Mouse (Mus musculus): ENCODE measurements around the gene Fmo4. TPM values are rescaled to one million over a fixed set of nuclear protein-coding genes. Genes with fewer than 3 reads are reported as not detected.

Gene Fmo4
- 0.27 and 0.36 TPM in 2 replicates for polyA plus RNA-seq (2016; fragmentation: Nextera tagmentation; extraction: Ambion mirVana)

GRCm38 (mm10) chr1:162813836-162814156 is at the start of gene Fmo4:
TSS of gene Fmo4 (minus strand) at chr1:162813972.
- peak; percentile 12 for DNase-seq (ENCODE audit: low spot score)
- Histone ChIP-seq H3K27ac (0 out of 2 replicates have a peak within 1 kb of the TSS, but pooled peaks have one; percentile 45), H3K9me3 (no peaks in the 10 kb centered on the region), H3K4me1 (replicated peaks) (peaks cover 9% of the 10 kb centered on the region), H3K27me3 (ENCODE audit: insufficient read depth, poor library complexity, severe bottlenecking) (no peaks in the 10 kb centered on the region), H3K36me3 (no peaks in the 10 kb centered on the region), H3K4me3 (no peak within 1 kb of the TSS)
- 40% methylated on average over 8 of the region's 8 CpGs for WGBS

DNA sequence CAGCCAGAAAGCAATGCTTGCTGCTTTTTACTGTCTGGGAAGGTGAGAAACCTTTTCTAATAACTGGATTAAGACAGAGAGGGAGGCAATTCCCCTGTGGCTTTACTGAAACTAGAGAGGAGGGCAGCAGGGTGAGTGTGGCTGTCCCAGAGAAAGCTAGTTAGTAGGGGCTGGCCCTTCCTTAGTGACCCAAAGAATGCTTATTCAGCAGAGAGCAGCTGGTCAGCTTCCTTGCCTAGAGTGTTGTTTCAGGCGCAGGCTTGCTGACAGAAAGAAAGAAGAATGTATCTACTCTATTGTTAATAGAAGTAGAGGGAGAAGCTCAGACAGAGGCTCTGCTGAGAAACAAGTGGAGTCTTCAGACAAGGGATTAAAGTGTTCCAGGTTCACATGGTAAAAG is 48.6 kb upstream of the Fmo4 start:
- 23% methylated on average over 1 of the region's 1 CpGs for WGBS
- H3K4me3 ChIP-seq = no peak overlapping the region
- H3K4me1 ChIP-seq (replicated peaks) = peaks cover 31% of the 10 kb centered on the region
- H3K27me3 ChIP-seq (ENCODE audit: insufficient read depth, poor library complexity, severe bottlenecking) = no peaks in the 10 kb centered on the region
- no peaks in the 10 kb centered on the region for H3K9me3 ChIP-seq
- no peaks in the 10 kb centered on the region for H3K36me3 ChIP-seq
- no peak for DNase-seq (ENCODE audit: low spot score)
- H3K27ac ChIP-seq = peak overlapping the region; percentile 50

DNA sequence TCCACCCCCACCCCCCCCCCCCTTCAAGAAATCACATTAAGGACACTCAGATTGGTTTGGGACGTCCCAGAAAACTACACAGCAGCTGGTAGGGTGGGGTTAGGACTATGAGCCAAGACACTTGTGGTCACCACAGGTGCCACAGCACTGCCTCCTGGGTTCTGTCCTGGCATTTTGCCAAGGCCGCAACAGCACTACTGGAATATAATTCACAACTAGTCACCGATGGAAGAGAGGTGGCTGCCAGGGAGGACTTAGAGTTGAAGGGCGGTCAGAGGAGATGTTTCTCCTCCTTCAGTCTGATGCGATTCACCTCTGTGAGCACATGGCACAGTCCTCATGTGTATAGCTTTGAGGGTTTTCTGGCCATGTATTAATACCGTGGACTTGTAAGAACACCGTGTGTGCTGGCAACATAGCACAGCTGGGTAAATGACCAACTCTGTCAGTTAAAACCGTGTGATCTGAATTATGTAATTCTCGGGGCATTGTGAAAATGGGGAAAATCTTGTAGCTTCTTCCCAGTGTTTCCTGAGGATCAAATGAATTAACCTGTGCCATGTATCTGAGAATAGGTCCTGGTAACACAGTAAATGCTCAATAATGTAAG is 46.3 kb upstream of the Fmo4 start:
- H3K27me3 ChIP-seq (ENCODE audit: insufficient read depth, poor library complexity, severe bottlenecking) = no peaks in the 10 kb centered on the region
- no peaks in the 10 kb centered on the region for H3K9me3 ChIP-seq
- H3K27ac ChIP-seq = peak overlapping the region; percentile 83; the same call in 1 of the 2 replicates
- DNase-seq (ENCODE audit: low spot score) = no peak
- no peaks in the 10 kb centered on the region for H3K36me3 ChIP-seq
- H3K4me1 ChIP-seq (replicated peaks) = peaks cover 31% of the 10 kb centered on the region
- no peak overlapping the region for H3K4me3 ChIP-seq
- 90% methylated on average over 9 of the region's 9 CpGs for WGBS

DNA sequence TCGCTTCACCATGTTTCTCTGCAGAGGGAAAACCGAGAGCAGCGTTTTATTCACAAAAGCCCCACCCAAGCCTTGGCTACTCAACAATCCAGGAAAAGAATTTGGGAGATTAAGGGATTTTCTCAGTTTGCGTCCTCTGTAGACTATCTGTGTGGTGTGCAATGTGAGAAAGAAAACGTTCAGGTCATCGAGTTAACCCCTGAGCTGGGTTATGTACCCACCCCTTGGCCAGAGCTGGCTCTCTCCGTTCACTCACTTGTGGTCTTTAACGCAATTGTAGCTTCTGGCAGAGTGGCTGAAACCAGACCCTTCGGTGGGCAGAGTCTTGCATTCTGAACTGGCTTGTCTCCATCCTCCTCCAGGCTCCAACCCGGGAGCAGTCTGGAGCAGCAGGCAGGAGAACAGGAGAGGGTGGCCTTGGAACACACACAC is 45.8 kb upstream of the Fmo4 start:
- Histone ChIP-seq H3K9me3 (no peaks in the 10 kb centered on the region), H3K27me3 (ENCODE audit: insufficient read depth, poor library complexity, severe bottlenecking) (no peaks in the 10 kb centered on the region), H3K4me3 (no peak overlapping the region), H3K36me3 (no peaks in the 10 kb centered on the region), H3K27ac (peak overlapping the region; percentile 83), H3K4me1 (replicated peaks) (peaks cover 31% of the 10 kb centered on the region)
- 69% methylated on average over 10 of the region's 10 CpGs for WGBS
- no peak for DNase-seq (ENCODE audit: low spot score)

DNA sequence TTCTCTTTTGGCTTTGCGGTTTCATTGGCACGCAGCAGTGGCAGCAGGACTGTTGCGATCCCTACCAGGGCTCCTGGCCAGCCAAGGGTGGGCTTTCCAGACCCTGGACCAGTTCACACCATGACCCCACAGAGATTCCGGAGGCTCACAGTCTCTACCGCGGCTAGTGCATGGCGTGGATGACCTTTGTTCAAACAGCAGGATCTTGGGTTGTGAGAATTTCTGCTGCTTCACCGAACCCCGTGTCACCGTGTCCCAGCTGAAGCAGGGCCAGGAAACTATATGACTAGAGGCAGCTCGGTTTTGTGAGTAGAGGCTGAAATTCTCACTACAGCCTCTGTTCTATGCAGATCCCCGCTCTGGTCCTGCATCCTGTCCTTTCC is 45.0 kb upstream of the Fmo4 start:
- Histone ChIP-seq H3K36me3 (no peaks in the 10 kb centered on the region), H3K27ac (peak overlapping the region; percentile 83), H3K4me3 (no peak overlapping the region), H3K27me3 (ENCODE audit: insufficient read depth, poor library complexity, severe bottlenecking) (no peaks in the 10 kb centered on the region), H3K4me1 (replicated peaks) (peaks cover 31% of the 10 kb centered on the region), H3K9me3 (no peaks in the 10 kb centered on the region)
- DNase-seq (ENCODE audit: low spot score) = peak; percentile 23
- 60% methylated on average over 12 of the region's 12 CpGs for WGBS

GRCm38 (mm10) chr1:162857766-162858747 is 44.3 kb upstream of the Fmo4 start:
- peak overlapping the region; percentile 83 for H3K27ac ChIP-seq
- H3K4me1 ChIP-seq (replicated peaks) = peaks cover 31% of the 10 kb centered on the region
- H3K9me3 ChIP-seq = no peaks in the 10 kb centered on the region
- no peaks in the 10 kb centered on the region for H3K27me3 ChIP-seq (ENCODE audit: insufficient read depth, poor library complexity, severe bottlenecking)
- 69% methylated on average over 18 of the region's 18 CpGs for WGBS
- H3K36me3 ChIP-seq = no peaks in the 10 kb centered on the region
- H3K4me3 ChIP-seq = no peak overlapping the region
- DNase-seq (ENCODE audit: low spot score) = no peak

DNA sequence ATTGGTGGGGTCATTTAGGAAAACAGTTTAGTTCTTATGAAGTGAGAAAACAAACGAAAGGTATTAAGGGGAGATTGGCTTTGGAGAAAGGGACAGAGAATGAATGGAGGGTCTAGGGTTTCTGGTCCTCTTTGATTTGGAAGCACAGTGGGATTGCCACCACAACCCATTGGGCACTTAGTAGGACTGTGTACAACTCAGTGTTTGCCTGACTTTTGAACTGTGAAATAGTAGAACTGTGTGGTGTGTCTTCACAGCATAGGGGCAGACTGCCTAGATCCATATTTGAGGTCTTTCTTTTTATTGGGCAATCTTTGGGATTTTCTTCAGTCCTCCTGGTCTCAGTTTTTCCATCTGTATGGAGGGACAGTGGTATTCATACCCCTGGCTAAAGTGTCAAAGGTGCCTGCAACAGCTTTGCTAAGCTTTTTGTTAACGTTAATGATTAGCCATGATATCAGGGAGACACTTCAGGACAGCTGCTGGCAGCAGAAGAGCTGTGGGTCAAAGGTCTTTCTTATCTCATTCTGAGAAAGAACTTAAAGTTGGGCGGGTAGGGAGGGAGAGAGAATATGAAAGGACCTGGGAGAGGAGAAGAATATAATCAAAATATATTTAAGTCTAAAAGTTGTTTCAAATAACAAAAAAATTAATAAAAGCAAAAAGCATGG is 40.2 kb upstream of the Fmo4 start:
- Histone ChIP-seq H3K4me1 (replicated peaks) (peaks cover 9% of the 10 kb centered on the region), H3K4me3 (no peak overlapping the region), H3K27ac (no peak overlapping the region), H3K9me3 (no peaks in the 10 kb centered on the region), H3K36me3 (no peaks in the 10 kb centered on the region), H3K27me3 (ENCODE audit: insufficient read depth, poor library complexity, severe bottlenecking) (no peaks in the 10 kb centered on the region)
- no peak for DNase-seq (ENCODE audit: low spot score)
- WGBS = 80% methylated on average over 3 of the region's 3 CpGs

- DNase-seq (ENCODE audit: low spot score) = no peak
- Histone ChIP-seq H3K4me1 (replicated peaks) (no peaks in the 10 kb centered on the region), H3K27me3 (ENCODE audit: insufficient read depth, poor library complexity, severe bottlenecking) (no peaks in the 10 kb centered on the region), H3K9me3 (no peaks in the 10 kb centered on the region), H3K36me3 (no peaks in the 10 kb centered on the region), H3K4me3 (no peak overlapping the region), H3K27ac (no peak overlapping the region)
- WGBS = 98% methylated on average over 6 of the region's 6 CpGs
Measured at GRCm38 (mm10) chr1:162847554-162847953, 33.8 kb upstream of the Fmo4 start.

DNA sequence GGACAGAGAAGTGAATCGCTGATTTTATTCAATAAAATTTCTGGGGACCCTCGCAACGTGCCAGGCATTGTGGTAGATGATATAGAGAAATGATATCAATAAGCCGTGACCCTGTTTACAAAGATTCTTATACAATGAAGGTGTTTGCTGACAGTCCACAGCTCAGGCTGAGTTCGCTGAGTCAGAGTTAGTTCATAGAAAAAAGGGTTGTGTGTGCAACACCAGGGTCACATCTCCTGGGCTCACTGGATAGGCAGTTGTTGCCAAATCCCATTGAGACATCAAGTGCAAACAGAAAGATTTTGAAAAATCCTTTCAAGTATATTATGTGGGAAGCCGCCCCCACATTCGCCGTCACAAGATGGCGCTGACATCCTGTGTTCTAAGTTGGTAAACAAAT is 26.4 kb upstream of the Fmo4 start:
- H3K27me3 ChIP-seq (ENCODE audit: insufficient read depth, poor library complexity, severe bottlenecking) = no peaks in the 10 kb centered on the region
- no peaks in the 10 kb centered on the region for H3K4me1 ChIP-seq (replicated peaks)
- H3K27ac ChIP-seq = no peak overlapping the region
- H3K4me3 ChIP-seq = no peak overlapping the region
- no peaks in the 10 kb centered on the region for H3K36me3 ChIP-seq
- DNase-seq (ENCODE audit: low spot score) = no peak
- no peaks in the 10 kb centered on the region for H3K9me3 ChIP-seq
- 94% methylated on average over 9 of the region's 9 CpGs for WGBS

DNA sequence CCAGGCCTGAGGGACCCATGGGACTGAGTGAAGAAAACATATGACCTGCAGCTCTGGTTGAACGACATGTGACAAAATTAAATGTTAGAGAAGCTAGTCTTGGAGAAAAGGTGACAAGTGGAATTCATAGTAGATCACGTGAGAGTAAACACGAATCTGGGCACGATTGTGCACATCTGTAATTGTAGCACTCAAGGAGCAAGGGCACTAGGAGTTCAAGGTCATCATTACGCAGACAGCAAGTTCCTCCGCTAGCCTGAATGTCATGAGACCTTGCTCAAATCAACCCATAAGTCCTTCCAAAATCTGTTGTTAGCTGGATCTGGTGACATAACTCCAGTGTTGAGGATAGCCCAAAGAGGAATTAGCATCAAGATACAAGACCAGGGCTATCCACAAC is 25.2 kb upstream of the Fmo4 start:
- Histone ChIP-seq H3K27ac (no peak overlapping the region), H3K4me1 (replicated peaks) (no peaks in the 10 kb centered on the region), H3K4me3 (no peak overlapping the region), H3K36me3 (no peaks in the 10 kb centered on the region), H3K27me3 (ENCODE audit: insufficient read depth, poor library complexity, severe bottlenecking) (no peaks in the 10 kb centered on the region), H3K9me3 (no peaks in the 10 kb centered on the region)
- DNase-seq (ENCODE audit: low spot score) = no peak
- 95% methylated on average over 6 of the region's 6 CpGs for WGBS

DNA sequence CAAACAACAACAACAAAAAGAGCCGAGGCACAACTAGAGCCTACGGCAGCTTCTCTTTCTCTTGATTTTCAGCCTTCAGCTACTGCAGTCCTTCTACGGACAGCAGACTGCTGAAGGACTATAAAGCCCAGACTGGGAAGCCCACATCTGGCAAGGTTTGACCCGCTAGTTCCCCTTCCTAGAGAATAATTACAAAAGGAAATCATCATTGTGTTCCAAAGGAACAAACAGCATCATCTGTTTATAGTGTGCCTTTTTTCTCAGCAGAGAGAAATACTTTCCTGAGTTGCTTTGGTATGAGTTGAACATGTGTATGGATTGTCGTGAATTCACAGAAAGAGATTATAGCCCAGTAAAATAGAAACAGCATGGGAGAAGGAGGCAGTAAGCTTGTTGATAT is 20.6 kb upstream of the Fmo4 start:
- Histone ChIP-seq H3K36me3 (no peaks in the 10 kb centered on the region), H3K4me3 (no peak overlapping the region), H3K27ac (no peak overlapping the region), H3K27me3 (ENCODE audit: insufficient read depth, poor library complexity, severe bottlenecking) (no peaks in the 10 kb centered on the region), H3K9me3 (no peaks in the 10 kb centered on the region), H3K4me1 (replicated peaks) (peaks cover 17% of the 10 kb centered on the region)
- 87% methylated on average over 5 of the region's 5 CpGs for WGBS
- DNase-seq (ENCODE audit: low spot score) = no peak

DNA sequence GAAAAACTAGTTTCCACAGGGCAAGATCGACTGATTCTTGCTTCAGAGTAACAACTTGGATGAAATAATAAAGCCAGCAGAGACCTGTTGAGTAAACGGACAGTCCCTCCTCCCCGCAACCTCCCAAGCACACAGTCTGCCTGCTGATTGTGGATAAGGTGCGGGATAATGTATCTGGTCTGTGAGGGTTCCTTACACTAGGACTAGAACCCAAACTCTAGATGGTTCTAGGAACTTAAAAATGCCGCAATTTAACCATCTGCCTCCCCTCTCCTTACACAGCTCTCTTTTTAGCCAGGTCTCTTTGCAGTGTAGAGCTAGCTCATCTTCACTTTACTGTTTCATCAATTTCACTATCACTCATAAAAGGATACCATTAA is 18.8 kb upstream of the Fmo4 start:
- H3K4me1 ChIP-seq (replicated peaks) = peaks cover 17% of the 10 kb centered on the region
- 29% methylated on average over 5 of the region's 5 CpGs for WGBS
- no peak for DNase-seq (ENCODE audit: low spot score)
- no peaks in the 10 kb centered on the region for H3K9me3 ChIP-seq
- peak overlapping the region; percentile 29 for H3K4me3 ChIP-seq
- no peaks in the 10 kb centered on the region for H3K27me3 ChIP-seq (ENCODE audit: insufficient read depth, poor library complexity, severe bottlenecking)
- H3K36me3 ChIP-seq = no peaks in the 10 kb centered on the region
- peak overlapping the region; percentile 88 for H3K27ac ChIP-seq

Measured in hindbrain, embryonic 10.5 days (tissue).